Mouse (Mus musculus) C2C12 (cell line): ENCODE results near the gene Nsun2. TPM values are rescaled to one million over a fixed set of nuclear protein-coding genes. Genes with fewer than 3 reads are reported as not detected.

Source experiments
- H3K27me3 ChIP-seq: one replicate; pipeline ENCODE4 v1.6.1; 2011; ENCODE audit not compliant: control insufficient read depth, insufficient read depth, insufficient read length
- H3K36me3 ChIP-seq: one replicate; pipeline ENCODE4 v1.6.1; 2011; ENCODE audit not compliant: control insufficient read depth, insufficient read depth
- H3K4me3 ChIP-seq: one replicate; pipeline ENCODE4 v1.5.1; 2011; ENCODE audit warnings: mild to moderate bottlenecking, control low read depth; ENCODE audit not compliant: poor library complexity, insufficient read depth, severe bottlenecking
- H3K79me2 ChIP-seq: one replicate; pipeline ENCODE4 v1.6.1; 2011; ENCODE audit not compliant: control insufficient read depth, insufficient read depth
- H3K79me3 ChIP-seq: one replicate; pipeline ENCODE4 v1.6.1; 2011; ENCODE audit warnings: low read depth, control low read depth
- H3ac ChIP-seq: one replicate; pipeline ENCODE3; 2011; ENCODE audit warnings: low read depth; ENCODE audit not compliant: control insufficient read depth, insufficient read length
- CEBPB ChIP-seq: IDR thresholded peaks from one replicate; pipeline ENCODE4 v1.6.1; 2011; ENCODE audit warnings: low read depth, mild to moderate bottlenecking, control low read depth, moderate library complexity
- CTCF ChIP-seq: IDR thresholded peaks from one replicate; pipeline ENCODE4 v1.5.1; 2011; ENCODE audit not compliant: control insufficient read depth, insufficient read depth, insufficient read length
- FOSL1 ChIP-seq: IDR thresholded peaks from one replicate; pipeline ENCODE4 v1.8.0; 2011; ENCODE audit warnings: mild to moderate bottlenecking, low read length; ENCODE audit not compliant: poor library complexity, insufficient read depth, severe bottlenecking
- MAX ChIP-seq: IDR thresholded peaks from one replicate; pipeline ENCODE4 v1.6.1; 2011; ENCODE audit warnings: mild to moderate bottlenecking, control low read depth
- MYOD1 ChIP-seq: IDR thresholded peaks from one replicate; pipeline ENCODE4 v1.6.1; 2011; ENCODE audit warnings: low read depth; ENCODE audit not compliant: control insufficient read depth, insufficient read length
- MYOG ChIP-seq: IDR thresholded peaks from one replicate; pipeline ENCODE4 v1.6.1; 2011; ENCODE audit not compliant: control insufficient read depth, insufficient read length; ENCODE audit errors: extremely low read depth
- USF1 ChIP-seq: IDR thresholded peaks from one replicate; pipeline ENCODE4 v1.6.1; 2011; ENCODE audit warnings: low read depth, mild to moderate bottlenecking, control low read depth, moderate library complexity
- polyA plus RNA-seq: library from polyadenylated mRNA; unstranded; fragments of >200 nt; fragmentation: generic; extraction: Trizol; gene quantifications from one replicate; pipeline ENCODE4 v1.2.1, GENCODE M21; 2012; ENCODE audit warnings: missing spikeins

Nsun2 gene
- polyA plus RNA-seq, 1 experiment: 93.7 TPM

GRCm38 (mm10) chr13:69585828-69586227, 52.3 kb downstream of the Nsun2 start:
- Histone ChIP-seq H3K79me2 (no peaks in the 10 kb centered on the region), H3K27me3 (no peaks in the 10 kb centered on the region), H3K36me3 (no peaks in the 10 kb centered on the region), H3K79me3 (no peaks in the 10 kb centered on the region), H3ac (no peak overlapping the region), H3K4me3 (no peak overlapping the region)
- no peak for TF ChIP-seq CTCF

- H3K36me3 ChIP-seq: no peaks in the 10 kb centered on the region
- no peak overlapping the region for H3ac ChIP-seq
- H3K27me3 ChIP-seq: no peaks in the 10 kb centered on the region
- no peaks in the 10 kb centered on the region for H3K79me2 ChIP-seq
- H3K79me3 ChIP-seq: no peaks in the 10 kb centered on the region
- TF ChIP-seq CTCF: no peak
- TF ChIP-seq MYOD1: no peak
- no peak for TF ChIP-seq USF1
- no peak for TF ChIP-seq FOSL1
- no peak for TF ChIP-seq MYOG
- no peak for TF ChIP-seq MAX
- no peak for TF ChIP-seq CEBPB
- H3K4me3 ChIP-seq: no peak overlapping the region
These were observed 52.8 kb downstream of the Nsun2 start for GRCm38 (mm10) chr13:69586337-69586736.

GRCm38 (mm10) chr13:69587849-69588248, 54.3 kb downstream of the Nsun2 start:
- Histone ChIP-seq H3K27me3 (no peaks in the 10 kb centered on the region), H3K36me3 (no peaks in the 10 kb centered on the region), H3K79me3 (no peaks in the 10 kb centered on the region), H3K4me3 (no peak overlapping the region), H3K79me2 (no peaks in the 10 kb centered on the region), H3ac (no peak overlapping the region)
- TF ChIP-seq CEBPB: no peak
- no peak for TF ChIP-seq USF1
- TF ChIP-seq CTCF: no peak
- TF ChIP-seq MYOG: no peak
- no peak for TF ChIP-seq MAX
- TF ChIP-seq MYOD1: no peak

- H3K36me3 ChIP-seq: no peaks in the 10 kb centered on the region
- H3ac ChIP-seq: no peak overlapping the region
- H3K79me3 ChIP-seq: no peaks in the 10 kb centered on the region
- no peaks in the 10 kb centered on the region for H3K79me2 ChIP-seq
- no peaks in the 10 kb centered on the region for H3K27me3 ChIP-seq
- TF ChIP-seq FOSL1: no peak
- no peak for TF ChIP-seq CTCF
- no peak for TF ChIP-seq MYOG
- TF ChIP-seq MYOD1: no peak
- TF ChIP-seq USF1: no peak
- TF ChIP-seq MAX: no peak
- no peak overlapping the region for H3K4me3 ChIP-seq
These were observed 54.7 kb downstream of the Nsun2 start for GRCm38 (mm10) chr13:69588263-69588662.

GRCm38 (mm10) chr13:69591338-69591737, 57.8 kb downstream of the Nsun2 start:
- Histone ChIP-seq H3K79me2 (no peaks in the 10 kb centered on the region), H3K27me3 (no peaks in the 10 kb centered on the region), H3K79me3 (no peaks in the 10 kb centered on the region), H3ac (no peak overlapping the region), H3K4me3 (no peak overlapping the region), H3K36me3 (no peaks in the 10 kb centered on the region)
- TF ChIP-seq USF1 (no peak), MAX (no peak), CTCF (no peak), CEBPB (no peak), MYOD1 (no peak), MYOG (no peak), FOSL1 (no peak)

- H3K4me3 ChIP-seq: no peak overlapping the region
- H3K79me2 ChIP-seq: no peaks in the 10 kb centered on the region
- H3K27me3 ChIP-seq: no peaks in the 10 kb centered on the region
- TF ChIP-seq CEBPB (no peak), FOSL1 (no peak), USF1 (no peak), MYOG (no peak), MYOD1 (no peak), CTCF (no peak), MAX (no peak)
- H3ac ChIP-seq: no peak overlapping the region
- no peaks in the 10 kb centered on the region for H3K79me3 ChIP-seq
- H3K36me3 ChIP-seq: no peaks in the 10 kb centered on the region
These were observed 58.7 kb downstream of the Nsun2 start for GRCm38 (mm10) chr13:69592226-69592625.

- TF ChIP-seq MYOD1 (peak; percentile 83), MYOG (no peak), USF1 (no peak), MAX (no peak), FOSL1 (peak; percentile 31), CTCF (no peak), CEBPB (no peak)
These were observed 59.9 kb downstream of the Nsun2 start for GRCm38 (mm10) chr13:69593453-69593852.

More at GRCm38 (mm10) chr13:69593453-69593852, 59.9 kb downstream of the Nsun2 start:
- Histone ChIP-seq H3K27me3 (no peaks in the 10 kb centered on the region), H3ac (no peak overlapping the region), H3K4me3 (no peak overlapping the region), H3K36me3 (no peaks in the 10 kb centered on the region), H3K79me2 (no peaks in the 10 kb centered on the region), H3K79me3 (no peaks in the 10 kb centered on the region)
